Mouse (Mus musculus) c-Kit-positive CD71-positive TER-119-negative erythroid progenitor cells, embryonic 14.5 days (primary cell): ENCODE results near the gene Klf8.

Source experiments
- DNase-seq: peaks from one replicate; pipeline ENCODE4 v3.0.0-alpha.2; 2013; ENCODE audit warnings: low read depth

Gene Klf8

GRCm38 (mm10) chrX:153439573-153439972, 202.3 kb downstream of the Klf8 start:
- no peak for DNase-seq

DNA sequence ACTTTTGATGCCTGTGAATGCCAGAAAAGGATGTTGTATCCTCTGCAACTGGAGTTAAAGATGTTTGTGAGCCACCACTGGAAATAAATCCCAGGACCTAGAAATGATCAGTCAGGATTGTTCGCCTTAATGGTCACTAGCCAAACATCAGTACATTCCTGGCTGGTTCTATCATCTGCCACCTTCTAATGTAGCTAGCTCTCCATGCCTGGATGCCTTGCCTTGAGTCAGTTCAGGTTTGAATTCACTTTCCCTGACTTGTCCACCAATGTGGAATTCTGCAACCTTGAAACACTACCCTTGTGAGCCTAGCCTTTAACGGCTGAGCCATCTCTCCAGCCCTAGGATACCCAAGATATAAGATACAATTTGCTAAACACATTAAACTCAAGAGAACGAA, 202.8 kb downstream of the Klf8 start:
- DNase-seq, result no peak
